Mouse (Mus musculus): ENCODE data around the gene Ankrd23. TPM values are rescaled to one million over a fixed set of nuclear protein-coding genes. Genes with fewer than 3 reads are reported as not detected.
"Not testable (repeated sequence)": the region's sequence is repeated elsewhere in the genome, so short reads cannot be mapped to it uniquely, and the experiment has no call there.

Gene Ankrd23
- total RNA-seq (2021): 100 to 1,000 TPM; 310 to 338 TPM
- polyA plus RNA-seq (2012; rRNA removed): 397 and 412 TPM in 2 replicates
- long read RNA-seq, transcript Ankrd23-204 (8 exons, 1,073 nt): minor isoform, 11 of 295 reads
- long read RNA-seq, transcript Ankrd23-201 (9 exons, 1,964 nt): major isoform, 214 of 295 reads
- long read RNA-seq, partial matches to known transcripts: 22 of 295 reads
- long read RNA-seq, other reads (novel, unspliced or antisense): 47 of 295 reads

DNA sequence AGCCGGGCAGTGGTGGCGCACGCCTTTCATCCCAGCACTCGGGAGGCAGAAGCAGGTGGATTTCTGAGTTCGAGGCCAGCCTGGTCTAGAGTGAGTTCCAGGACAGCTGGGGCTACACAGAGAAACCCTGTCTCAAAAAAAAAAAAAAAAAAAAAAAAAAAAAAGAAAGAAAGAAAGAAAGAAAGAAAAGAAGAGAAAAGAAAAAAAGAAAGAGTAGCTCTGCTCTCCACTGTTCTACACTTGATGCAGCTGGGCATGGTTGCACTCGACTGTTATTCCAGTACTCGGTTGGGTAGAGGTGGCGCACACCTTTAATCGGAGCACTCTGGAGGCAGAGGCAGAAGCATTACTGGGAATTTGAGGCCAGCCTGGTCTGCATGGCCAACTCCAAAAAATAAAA lies at the start of gene Ankrd23:
Gene Ankrd23, minus strand, starts transcription at position 101 of the 400 bp plus-strand sequence.
- DNase-seq; H3K9ac ChIP-seq (ENCODE audit: low read depth, low read length); H3K4me3 ChIP-seq; intact Hi-C loops (cut with DNase I); H3K4me1 ChIP-seq (ENCODE audit: control insufficient read depth, insufficient read depth, low read length); H3K79me2 ChIP-seq (replicated peaks; ENCODE audit: control insufficient read depth, insufficient read depth, low read length); H3K36me3 ChIP-seq (ENCODE audit: control insufficient read depth, insufficient read depth, low read length); H3K27me3 ChIP-seq (ENCODE audit: control insufficient read depth, insufficient read depth, low read length): not testable (repeated sequence)
- peak within 1 kb of the TSS; percentile 89 for H3K27ac ChIP-seq
- 85% methylated on average over 9 of the region's 9 CpGs for WGBS

DNA sequence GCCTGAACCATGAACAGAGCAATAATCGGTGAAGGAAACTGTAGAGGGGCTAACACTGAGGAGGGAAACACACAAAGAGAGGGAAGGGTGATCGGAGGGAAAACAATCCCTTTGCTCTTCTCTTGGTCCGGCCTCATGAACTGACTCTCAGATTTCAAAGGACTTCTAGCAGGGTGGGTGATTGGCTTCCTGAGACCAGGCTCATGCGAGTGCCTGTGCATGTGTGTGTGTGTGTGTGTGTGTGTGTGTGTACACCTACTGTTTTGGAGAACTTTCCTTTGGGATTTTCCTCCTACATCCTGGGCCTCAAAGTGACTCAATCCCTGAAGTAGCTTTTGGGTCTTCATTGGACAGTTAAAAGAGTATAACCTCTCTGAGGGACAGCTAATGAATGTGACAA lies 49.6 kb upstream of the Ankrd23 start:
- Histone ChIP-seq H3K79me2 (replicated peaks; ENCODE audit: control insufficient read depth, insufficient read depth, low read length) (no peaks in the 10 kb centered on the region), H3K9ac (ENCODE audit: low read depth, low read length) (no peak overlapping the region), H3K27me3 (ENCODE audit: control insufficient read depth, insufficient read depth, low read length) (no peaks in the 10 kb centered on the region), H3K27ac (no peak overlapping the region), H3K4me3 (no peak overlapping the region), H3K4me1 (ENCODE audit: control insufficient read depth, insufficient read depth, low read length) (peaks cover 27% of the 10 kb centered on the region), H3K36me3 (ENCODE audit: control insufficient read depth, insufficient read depth, low read length) (no peaks in the 10 kb centered on the region)
- TF ChIP-seq EP300 (IDR thresholded peaks at IDR 0.05; ENCODE audit: insufficient read depth, low read depth, low read length) (no peak), POLR2A (IDR thresholded peaks at IDR 0.05; ENCODE audit: insufficient read depth, low read depth, low read length) (no peak), CTCF (IDR thresholded peaks at IDR 0.05) (no peak)
- 86% methylated on average over 4 of the region's 4 CpGs for WGBS
- DNase-seq: no peak
- intact Hi-C loops (cut with DNase I): no loop called here

DNA sequence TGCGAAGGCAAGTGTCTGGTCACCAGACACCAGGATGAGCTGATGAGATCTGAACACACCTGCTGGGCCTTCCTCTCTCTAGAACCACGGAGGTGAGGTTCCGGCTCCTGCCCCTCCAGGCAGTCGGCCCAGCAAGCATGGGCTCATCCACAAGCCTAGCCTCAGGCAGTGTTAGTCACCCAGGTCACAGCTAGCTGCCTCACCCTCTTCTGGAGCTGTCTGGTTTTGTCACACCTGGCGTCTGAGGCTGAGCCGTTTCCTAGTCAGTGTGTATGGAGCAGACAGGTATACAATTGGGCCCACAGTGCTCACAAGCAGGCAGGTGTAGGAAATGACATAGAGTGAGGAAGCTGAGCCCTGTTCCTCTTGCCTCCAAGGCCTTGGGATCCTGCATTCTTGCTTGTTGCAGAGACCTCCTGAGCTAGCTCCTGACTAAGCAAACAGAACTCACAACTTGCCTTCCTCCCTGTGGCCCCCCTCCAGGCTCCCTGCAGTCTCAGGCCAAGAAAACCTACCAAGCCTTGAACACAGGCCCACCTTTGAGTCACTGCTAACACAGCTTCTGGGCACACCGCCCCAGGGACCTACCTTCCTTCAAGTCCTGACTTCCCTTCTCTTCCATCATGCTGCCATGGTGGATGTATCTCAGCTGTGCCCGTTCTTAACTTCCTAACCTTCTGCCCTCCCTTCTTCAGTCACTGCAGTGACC lies 46.9 kb upstream of the Ankrd23 start:
- no peak overlapping the region for H3K4me3 ChIP-seq
- no peaks in the 10 kb centered on the region for H3K27me3 ChIP-seq (ENCODE audit: control insufficient read depth, insufficient read depth, low read length)
- H3K27ac ChIP-seq: no peak overlapping the region
- 90% methylated on average over 8 of the region's 8 CpGs for WGBS
- peaks cover 31% of the 10 kb centered on the region for H3K4me1 ChIP-seq (ENCODE audit: control insufficient read depth, insufficient read depth, low read length)
- no peaks in the 10 kb centered on the region for H3K36me3 ChIP-seq (ENCODE audit: control insufficient read depth, insufficient read depth, low read length)
- no peaks in the 10 kb centered on the region for H3K79me2 ChIP-seq (replicated peaks; ENCODE audit: control insufficient read depth, insufficient read depth, low read length)
- no peak overlapping the region for H3K9ac ChIP-seq (ENCODE audit: low read depth, low read length)
- intact Hi-C loops (cut with DNase I): no loop called here
- DNase-seq: no peak
- TF ChIP-seq POLR2A (IDR thresholded peaks at IDR 0.05; ENCODE audit: insufficient read depth, low read depth, low read length) (no peak), CTCF (IDR thresholded peaks at IDR 0.05) (no peak), EP300 (IDR thresholded peaks at IDR 0.05; ENCODE audit: insufficient read depth, low read depth, low read length) (no peak)

- Histone ChIP-seq H3K4me3 (no peak overlapping the region), H3K4me1 (ENCODE audit: control insufficient read depth, insufficient read depth, low read length) (peaks cover 25% of the 10 kb centered on the region), H3K9ac (ENCODE audit: low read depth, low read length) (no peak overlapping the region), H3K27me3 (ENCODE audit: control insufficient read depth, insufficient read depth, low read length) (no peaks in the 10 kb centered on the region), H3K36me3 (ENCODE audit: control insufficient read depth, insufficient read depth, low read length) (no peaks in the 10 kb centered on the region), H3K27ac (peak overlapping the region; percentile 82), H3K79me2 (replicated peaks; ENCODE audit: control insufficient read depth, insufficient read depth, low read length) (no peaks in the 10 kb centered on the region)
- intact Hi-C loops (cut with DNase I): no loop called here
- DNase-seq: no peak
- TF ChIP-seq CTCF (IDR thresholded peaks at IDR 0.05): no peak
- TF ChIP-seq POLR2A (IDR thresholded peaks at IDR 0.05; ENCODE audit: insufficient read depth, low read depth, low read length): no peak
- no peak for TF ChIP-seq EP300 (IDR thresholded peaks at IDR 0.05; ENCODE audit: insufficient read depth, low read depth, low read length)
- 49% methylated on average over 8 of the region's 8 CpGs for WGBS
Measured at GRCm38 (mm10) chr1:36582211-36582610, 45.5 kb upstream of the Ankrd23 start.

- H3K79me2 ChIP-seq (replicated peaks; ENCODE audit: control insufficient read depth, insufficient read depth, low read length): no peaks in the 10 kb centered on the region
- no peaks in the 10 kb centered on the region for H3K27me3 ChIP-seq (ENCODE audit: control insufficient read depth, insufficient read depth, low read length)
- WGBS: 66% methylated on average over 5 of the region's 5 CpGs
- intact Hi-C loops (cut with DNase I): no loop called here
- DNase-seq: no peak
- peaks cover 25% of the 10 kb centered on the region for H3K4me1 ChIP-seq (ENCODE audit: control insufficient read depth, insufficient read depth, low read length)
- no peak overlapping the region; the same call in 1 of the 2 replicates for H3K9ac ChIP-seq (ENCODE audit: low read depth, low read length)
- H3K4me3 ChIP-seq: no peak overlapping the region
- no peak for TF ChIP-seq EP300 (IDR thresholded peaks at IDR 0.05; ENCODE audit: insufficient read depth, low read depth, low read length)
- no peak for TF ChIP-seq CTCF (IDR thresholded peaks at IDR 0.05)
- no peak for TF ChIP-seq POLR2A (IDR thresholded peaks at IDR 0.05; ENCODE audit: insufficient read depth, low read depth, low read length)
- H3K36me3 ChIP-seq (ENCODE audit: control insufficient read depth, insufficient read depth, low read length): no peaks in the 10 kb centered on the region
- peak overlapping the region; percentile 82 for H3K27ac ChIP-seq
Measured at GRCm38 (mm10) chr1:36581260-36581659, 44.6 kb upstream of the Ankrd23 start.
